Mouse (Mus musculus) layer of hippocampus, adult 9-11 months (tissue): ENCODE data around the gene Serpina3c.
A peak's percentile ranks its signal among the peaks of the same experiment; 100 is the strongest.
"Not testable (repeated sequence)": the region's sequence is repeated elsewhere in the genome, so short reads cannot be mapped to it uniquely, and the experiment has no call there.

Experiments used
- DNase-seq: peaks from one replicate; pipeline ENCODE4 v3.0.0; 2022

The Serpina3c gene

DNA sequence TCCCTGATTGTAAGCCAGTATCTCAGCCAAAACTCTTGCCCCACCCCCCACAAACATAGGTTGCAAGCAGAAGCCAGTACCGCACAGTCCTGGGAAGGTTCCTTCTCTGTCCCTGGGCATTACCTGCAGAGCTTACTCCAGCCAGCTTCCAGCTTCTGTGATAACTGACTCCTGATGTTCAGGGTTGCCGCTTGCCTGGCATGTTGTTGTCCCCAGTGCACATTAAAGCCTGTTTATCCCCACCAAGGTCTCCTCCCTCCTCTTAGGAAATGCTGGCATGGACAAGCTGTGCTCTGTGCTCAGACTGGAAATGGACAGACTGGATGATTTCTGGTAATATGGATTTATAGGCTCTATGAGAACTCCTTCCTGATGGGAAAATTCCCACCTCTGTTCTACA is at the start of gene Serpina3c:
TSS of gene Serpina3c (minus strand) at position 215 of the 400 bp plus-strand sequence.
- no peak for DNase-seq

DNA sequence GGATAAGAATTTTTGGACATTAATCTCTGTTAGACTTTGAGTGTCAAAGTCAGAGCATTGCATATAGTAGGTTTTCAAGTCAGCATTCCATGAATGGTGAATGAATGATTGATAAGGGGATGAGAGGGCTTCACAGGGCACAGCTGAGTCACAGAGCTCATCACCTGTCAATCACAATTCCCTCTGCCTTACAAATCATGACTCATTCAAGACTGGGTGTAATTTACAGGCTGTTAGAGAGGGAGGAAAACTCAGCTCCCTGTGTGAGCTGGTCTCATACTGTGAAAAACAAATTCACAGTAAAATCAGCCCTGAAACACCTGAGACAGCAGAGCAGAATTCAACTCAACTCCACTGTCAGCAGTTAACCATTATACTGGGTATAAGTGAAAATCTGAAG is 37.2 kb upstream of the Serpina3c start:
- DNase-seq: no peak

- DNase-seq: no peak
Measured at GRCm38 (mm10) chr12:104189246-104189645, 35.6 kb upstream of the Serpina3c start.

GRCm38 (mm10) chr12:104186041-104186581 is 32.4 kb upstream of the Serpina3c start:
- DNase-seq: peak; percentile 14

- DNase-seq: no peak
Measured at GRCm38 (mm10) chr12:104185046-104185445, 31.4 kb upstream of the Serpina3c start.

DNA sequence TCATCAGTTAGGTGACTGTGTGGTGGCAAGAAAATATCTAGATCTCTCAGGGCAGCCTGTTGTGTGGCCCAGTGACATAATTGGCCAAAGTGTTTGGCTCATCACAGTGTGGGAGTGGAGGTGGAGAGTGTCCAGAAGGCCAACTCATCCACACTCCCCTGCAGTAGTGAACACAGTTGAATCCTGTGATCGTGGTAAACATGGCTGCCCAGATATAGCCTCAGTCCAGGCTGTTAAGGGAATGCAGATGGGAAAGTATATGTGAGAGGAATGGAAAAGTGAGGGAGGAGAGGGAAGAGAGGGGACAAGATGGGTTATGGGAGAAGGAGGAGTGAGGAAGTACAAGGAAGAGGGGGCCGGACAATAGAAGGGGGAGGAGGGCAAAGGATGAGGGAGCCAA is 25.3 kb upstream of the Serpina3c start:
- DNase-seq: no peak

- no peak for DNase-seq
Measured at GRCm38 (mm10) chr12:104178577-104178976, 24.9 kb upstream of the Serpina3c start.

- peak; percentile 13 for DNase-seq
Measured at GRCm38 (mm10) chr12:104175636-104176035, 22.0 kb upstream of the Serpina3c start.

- DNase-seq: no peak
Measured at GRCm38 (mm10) chr12:104174747-104175146, 21.1 kb upstream of the Serpina3c start.

DNA sequence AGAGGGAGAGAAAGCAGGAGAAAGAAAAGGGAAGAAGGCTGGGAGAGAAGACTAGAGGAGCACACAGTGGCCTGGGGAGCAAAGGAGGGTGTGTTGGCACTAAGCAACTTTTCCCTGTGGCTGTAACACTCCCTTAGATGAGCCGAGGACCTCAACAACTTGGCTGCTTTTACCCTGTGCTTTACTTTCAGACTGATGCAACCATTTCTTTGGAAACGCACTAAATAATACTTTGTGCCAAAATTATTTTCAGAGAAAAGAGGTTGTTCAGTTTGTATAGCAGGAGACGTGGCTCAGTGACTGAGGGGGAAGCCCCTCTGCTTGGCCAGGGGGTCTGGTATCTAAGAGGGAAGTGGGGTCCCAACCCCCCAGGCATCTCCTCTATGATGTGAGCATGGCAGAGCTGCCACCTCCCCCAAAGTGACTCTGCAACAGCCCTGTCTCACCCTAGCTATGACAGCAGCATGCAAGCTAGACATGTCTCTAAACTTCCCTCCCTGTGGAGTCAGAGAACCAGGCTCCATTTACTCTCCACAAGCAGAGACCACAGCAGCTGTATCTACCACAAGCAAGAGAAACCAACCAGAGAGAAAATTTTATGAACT is 527 bp downstream of the Serpina3c start:
- no peak for DNase-seq

- DNase-seq: peak; percentile 38
Measured at GRCm38 (mm10) chr12:104151989-104152388, 1.7 kb downstream of the Serpina3c start.

- no peak for DNase-seq
Measured at GRCm38 (mm10) chr12:104145571-104145970, 8.1 kb downstream of the Serpina3c start.

- DNase-seq: no peak
Measured at GRCm38 (mm10) chr12:104143286-104143685, 10.4 kb downstream of the Serpina3c start.

DNA sequence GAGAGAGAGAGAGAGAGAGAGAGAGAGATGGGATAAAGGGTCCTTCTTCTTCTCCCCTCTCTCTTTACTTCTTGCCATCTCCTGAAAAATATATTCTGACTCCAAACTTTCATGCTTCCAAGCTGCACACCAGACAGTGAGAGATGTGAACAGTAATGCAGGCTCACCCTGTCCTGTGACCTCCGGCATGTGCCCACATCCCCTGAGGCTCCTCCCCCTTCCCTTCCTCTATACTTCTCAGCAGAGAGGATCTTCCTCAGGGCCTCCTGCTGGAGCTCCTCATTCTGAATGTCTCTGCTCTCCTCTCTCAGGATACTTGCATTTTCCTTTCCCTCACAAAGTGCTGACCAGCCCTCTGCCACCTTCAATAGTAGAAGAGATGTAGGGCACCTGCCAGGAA is 11.2 kb downstream of the Serpina3c start:
- DNase-seq: no peak

DNA sequence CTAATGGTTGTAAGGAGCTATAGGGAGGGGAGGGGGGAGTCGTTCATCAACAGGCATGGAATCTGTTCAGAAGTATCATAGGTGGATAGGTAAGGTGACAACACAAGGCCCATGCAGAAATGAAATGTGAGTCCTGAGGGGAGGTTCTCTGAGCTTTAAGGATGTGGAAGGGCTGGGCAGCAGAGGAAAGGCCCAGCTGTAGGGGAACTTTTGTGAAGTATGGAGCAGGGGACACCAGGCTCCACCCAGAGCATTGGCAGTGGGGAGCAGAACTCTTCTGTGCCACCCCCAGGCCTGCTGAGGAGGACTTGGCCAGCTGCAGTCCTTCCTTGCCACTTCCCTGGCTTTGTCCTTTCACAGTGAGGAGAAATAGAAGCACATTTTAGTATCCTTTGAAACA is 12.2 kb downstream of the Serpina3c start:
- no peak for DNase-seq

- DNase-seq: no peak
Measured at GRCm38 (mm10) chr12:104140543-104141103, 13.0 kb downstream of the Serpina3c start.

GRCm38 (mm10) chr12:104138216-104138615 is 15.5 kb downstream of the Serpina3c start:
- DNase-seq: no peak

DNA sequence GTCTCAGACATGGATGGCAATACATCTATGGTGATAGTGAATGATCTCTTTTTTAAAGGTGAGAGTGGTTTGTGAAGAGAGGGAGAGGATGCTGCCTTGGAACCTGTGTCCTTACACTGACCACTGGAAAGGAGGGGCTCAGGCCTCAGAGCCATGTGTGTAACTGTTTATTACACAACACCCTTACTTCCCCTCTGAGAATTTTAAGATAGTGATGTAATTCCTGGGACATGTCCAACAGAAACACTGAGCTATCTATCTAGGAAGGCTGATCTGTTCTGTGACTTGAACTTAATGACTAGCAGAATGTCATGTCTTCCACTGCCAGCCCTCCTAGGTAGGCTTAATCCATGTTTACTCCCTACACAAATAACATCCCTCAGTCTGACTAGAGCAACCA is 22.6 kb downstream of the Serpina3c start:
- DNase-seq: no peak

- no peak for DNase-seq
Measured at GRCm38 (mm10) chr12:104127696-104128095, 26.0 kb downstream of the Serpina3c start, which contains the start of gene Serpina3b. TSS of gene Serpina3b (plus strand) at chr12:104127996.

GRCm38 (mm10) chr12:104125021-104125560 is 28.6 kb downstream of the Serpina3c start:
- DNase-seq: no peak

GRCm38 (mm10) chr12:104123996-104124395 is 29.7 kb downstream of the Serpina3c start:
- no peak for DNase-seq

DNA sequence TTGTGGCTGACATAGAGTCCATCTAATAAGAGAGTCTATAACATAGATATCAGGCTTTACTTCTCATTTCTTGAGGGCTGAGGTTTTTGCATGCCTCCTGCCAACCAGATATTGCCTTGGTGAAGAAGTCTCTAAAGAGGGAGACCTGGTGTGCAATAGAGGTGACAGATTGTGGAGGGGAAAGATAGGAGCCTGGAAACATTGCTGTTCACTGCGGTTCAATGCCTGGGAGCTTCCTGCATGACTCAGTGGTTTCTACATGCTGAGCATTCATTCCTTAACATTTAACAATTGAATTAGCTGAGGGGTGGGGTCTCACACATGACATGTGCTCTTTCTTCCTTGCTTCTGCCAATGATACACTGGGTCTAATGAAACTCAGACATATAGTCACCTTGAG is 30.6 kb downstream of the Serpina3c start:
- DNase-seq: no peak

DNA sequence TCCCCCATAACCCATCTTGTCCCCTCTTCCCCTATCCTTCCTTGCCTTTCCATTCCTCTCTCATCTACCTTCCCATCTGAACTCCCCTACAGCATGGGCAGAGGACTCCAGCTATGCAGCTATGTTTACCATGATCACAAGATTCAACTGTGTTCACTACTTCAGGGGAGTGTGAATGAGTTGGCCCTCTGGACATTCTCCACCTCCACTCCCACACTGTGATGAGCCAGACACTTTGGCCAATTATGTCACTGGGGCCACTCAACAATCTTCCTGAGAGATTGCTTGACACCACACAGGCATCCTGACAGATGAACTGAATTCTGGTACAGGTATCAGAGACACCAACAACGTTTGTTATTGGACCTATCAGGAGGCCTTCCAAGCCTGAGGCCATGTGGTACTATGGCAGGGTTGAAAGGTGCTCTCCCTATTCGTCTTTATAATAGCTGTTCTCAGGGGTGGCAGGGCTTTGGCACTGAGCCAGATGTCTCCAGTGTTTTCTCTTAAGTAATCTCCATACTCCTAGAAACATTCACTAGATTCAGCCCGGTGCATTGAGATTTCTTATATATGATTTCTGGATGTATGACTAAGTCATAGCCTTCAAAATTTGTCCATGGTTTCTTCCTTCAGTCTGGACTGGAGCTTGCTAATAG is 38.6 kb downstream of the Serpina3c start:
- DNase-seq: no peak

- not testable (repeated sequence) for DNase-seq
Measured at GRCm38 (mm10) chr12:104112333-104112732, 41.3 kb downstream of the Serpina3c start, which contains the start of gene Serpina3a. TSS of gene Serpina3a (plus strand) at chr12:104112724.
